Mouse (Mus musculus) olfactory bulb, adult 2 months (tissue): ENCODE measurements at regions not wholly inside any gene's neighbourhood (a gene's known extent, or its start where the extent isn't known, plus 50 kb on each side); places are given as distances from the start of the nearest gene placed in this dataset.

Experiments used
- H3K27ac ChIP-seq: fragments of 200-500 bp; 2 replicates; pipeline ENCODE4 v1.5.1; 2012; ENCODE audit warnings: low read depth, low read length; ENCODE audit not compliant: insufficient read depth
- H3K4me1 ChIP-seq: fragments of 200-500 bp; 2 replicates; pipeline ENCODE4 v1.6.1; 2012; ENCODE audit warnings: low read length; ENCODE audit not compliant: control insufficient read depth, insufficient read depth
- H3K4me3 ChIP-seq: fragments of 200-500 bp; 2 replicates; pipeline ENCODE4 v1.5.1; 2012; ENCODE audit warnings: mild to moderate bottlenecking, low read depth, low read length, moderate library complexity; ENCODE audit not compliant: insufficient read depth
- CTCF ChIP-seq: fragments of 200-500 bp; IDR thresholded peaks from 2 replicates; pipeline ENCODE4 v1.5.1; 2012; ENCODE audit warnings: low read depth, mild to moderate bottlenecking, low read length, moderate library complexity; ENCODE audit not compliant: insufficient read depth
- POLR2A ChIP-seq: fragments of 200-500 bp; IDR thresholded peaks from 2 replicates; pipeline ENCODE4 v1.6.1; 2012; ENCODE audit warnings: mild to moderate bottlenecking, low read depth, low read length, moderate library complexity; ENCODE audit not compliant: insufficient read depth
- WGBS: fragments of 180-500 bp; shearing (Covaris S2); methylation state at CpG from one replicate; pipeline ENCODE4 v1.1.7; 2018; 5-methylcytosine and 5-hydroxymethylcytosine counted together

DNA sequence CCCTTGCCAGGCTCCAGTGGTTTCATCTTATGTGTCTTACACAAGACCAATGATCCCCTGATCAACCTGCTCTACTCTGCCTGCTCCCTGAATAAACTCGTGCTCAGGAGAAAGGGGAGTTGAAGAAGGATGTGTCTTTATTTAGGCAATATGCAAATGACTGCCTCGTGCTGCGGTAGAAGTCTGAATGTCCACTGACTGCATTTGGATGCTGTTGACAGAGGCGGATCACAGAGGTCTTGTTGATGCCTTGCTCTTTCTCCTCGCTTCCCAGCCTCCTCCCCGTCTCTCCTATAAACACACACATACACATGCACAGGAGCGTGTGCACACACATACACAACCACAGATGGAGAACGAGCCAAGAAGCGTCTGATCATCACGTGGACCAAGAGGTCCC is 90.2 kb downstream of the Actbl2 start:
- Histone ChIP-seq H3K27ac (no peak overlapping the region), H3K4me1 (0 out of 2 replicates have a peak, but pooled peaks cover 3% of the 10 kb centered on the region), H3K4me3 (no peak overlapping the region)
- WGBS: 66% methylated on average over 10 of the region's 10 CpGs
- no peak for TF ChIP-seq POLR2A
- TF ChIP-seq CTCF: no peak

DNA sequence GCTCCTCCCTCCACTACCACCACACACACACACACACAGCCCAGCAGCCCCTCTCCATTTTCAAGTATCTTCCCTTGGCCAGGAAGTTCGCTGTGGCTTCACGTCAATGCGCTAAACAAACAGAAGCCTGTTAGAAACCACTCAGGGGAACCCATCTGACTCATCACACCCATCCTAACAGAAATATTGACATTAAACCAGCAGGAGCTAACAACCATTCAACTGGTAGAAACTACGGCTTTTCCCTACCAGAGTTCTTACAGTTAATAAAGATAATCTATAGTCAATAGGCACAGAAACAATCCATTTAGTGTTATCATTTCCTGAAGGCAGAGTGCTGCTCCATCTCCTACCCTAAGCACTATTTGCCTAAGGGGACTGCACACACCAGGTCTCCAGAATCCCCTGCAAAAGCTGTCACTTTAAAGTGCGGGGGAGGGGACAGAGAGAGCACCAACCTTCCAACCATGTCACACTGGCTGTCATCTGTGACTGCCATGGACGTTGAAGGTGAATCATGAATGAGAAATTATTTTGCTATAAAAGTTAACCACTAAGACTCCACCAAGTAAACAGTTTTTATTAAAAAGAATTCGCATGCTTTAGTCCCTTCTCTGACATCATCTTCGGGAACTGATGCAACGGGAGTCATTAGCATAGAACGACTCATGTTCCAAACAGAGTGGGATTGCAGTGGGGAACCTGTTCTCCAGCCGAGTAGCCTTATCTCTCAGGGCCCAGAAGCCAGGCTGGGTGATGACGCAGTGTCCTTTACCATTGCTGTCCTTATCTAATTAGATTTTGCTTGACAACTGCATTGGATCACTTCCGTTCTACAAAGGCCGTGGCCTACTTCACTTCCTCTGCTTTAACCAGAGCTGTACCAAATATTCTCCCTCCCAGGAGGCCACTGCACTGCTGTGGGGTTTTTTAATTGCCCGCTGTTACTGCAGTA is 91.0 kb downstream of the Actbl2 start:
- 0 out of 2 replicates have a peak, but pooled peaks cover 3% of the 10 kb centered on the region for H3K4me1 ChIP-seq
- no peak overlapping the region for H3K4me3 ChIP-seq
- 81% methylated on average over 15 of the region's 15 CpGs for WGBS
- no peak overlapping the region for H3K27ac ChIP-seq
- TF ChIP-seq POLR2A (no peak), CTCF (no peak)

DNA sequence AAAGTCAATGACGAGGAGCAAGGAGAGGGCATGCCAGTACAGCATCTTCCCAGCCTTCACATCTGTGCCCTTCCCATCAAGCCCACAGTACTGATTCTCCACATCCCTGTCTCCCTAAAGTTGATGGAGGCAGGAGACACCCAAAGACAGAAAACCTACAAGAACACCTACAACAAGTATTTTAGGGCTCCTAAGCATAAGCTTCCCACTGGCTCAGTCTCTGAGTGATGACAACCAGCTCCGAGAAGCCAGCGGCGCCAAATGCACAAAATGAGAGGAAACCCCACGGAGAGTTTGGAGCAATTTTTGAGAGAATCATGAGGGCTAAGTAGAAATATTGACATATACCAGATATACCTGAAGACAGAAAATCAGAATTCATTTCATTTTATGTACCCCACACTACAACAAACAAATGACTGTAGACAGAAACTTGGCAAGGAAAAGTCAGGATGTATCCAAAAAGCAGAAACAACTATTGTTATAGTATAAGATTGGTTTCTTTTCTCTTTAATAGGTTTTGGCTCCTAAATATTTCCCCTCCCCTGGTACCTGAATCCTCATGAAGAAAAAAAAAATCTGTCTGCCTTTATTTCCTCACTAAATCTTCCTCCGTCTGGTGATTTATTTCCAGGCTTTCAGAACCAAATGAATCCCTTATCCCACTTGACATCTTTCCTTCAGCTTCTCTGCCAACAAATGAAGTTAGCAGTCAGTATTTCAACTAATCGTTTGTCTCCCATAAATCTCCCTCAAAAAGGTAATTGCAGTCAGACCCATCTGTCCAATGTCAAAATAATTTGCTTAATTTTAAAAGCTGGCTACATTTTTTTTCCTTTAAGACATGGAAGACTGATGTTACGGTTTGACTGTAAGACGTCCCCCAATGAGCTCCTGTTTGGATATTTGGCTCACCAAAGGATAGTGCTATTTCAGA is 102.0 kb downstream of the Actbl2 start:
- TF ChIP-seq POLR2A: no peak
- TF ChIP-seq CTCF: no peak
- Histone ChIP-seq H3K4me3 (no peak overlapping the region), H3K27ac (no peak overlapping the region), H3K4me1 (no peaks in the 10 kb centered on the region)
- WGBS: 87% methylated on average over 9 of the region's 9 CpGs

DNA sequence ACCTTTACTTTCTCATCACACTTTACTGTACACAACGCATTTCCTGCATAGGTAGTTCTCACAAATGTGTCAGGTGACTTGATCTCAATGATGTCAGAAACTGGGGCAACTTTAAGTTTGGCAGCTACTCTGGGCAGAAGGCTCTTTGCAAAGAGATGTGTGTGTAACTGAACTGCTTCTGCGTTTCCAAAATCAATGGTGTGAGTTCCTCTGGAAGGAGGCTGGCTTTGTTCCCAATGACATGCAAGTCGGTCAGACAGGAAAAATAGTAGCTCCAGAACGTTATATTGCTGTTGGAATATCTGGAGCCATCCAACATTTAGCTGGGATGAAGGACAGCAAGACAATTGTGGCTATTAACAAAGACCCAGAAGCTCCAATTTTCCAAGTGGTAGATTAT is 106.6 kb downstream of the Actbl2 start:
- 38% methylated on average over 4 of the region's 4 CpGs for WGBS
- no peak overlapping the region for H3K27ac ChIP-seq
- no peaks in the 10 kb centered on the region for H3K4me1 ChIP-seq
- no peak overlapping the region for H3K4me3 ChIP-seq
- TF ChIP-seq POLR2A (no peak), CTCF (no peak)

DNA sequence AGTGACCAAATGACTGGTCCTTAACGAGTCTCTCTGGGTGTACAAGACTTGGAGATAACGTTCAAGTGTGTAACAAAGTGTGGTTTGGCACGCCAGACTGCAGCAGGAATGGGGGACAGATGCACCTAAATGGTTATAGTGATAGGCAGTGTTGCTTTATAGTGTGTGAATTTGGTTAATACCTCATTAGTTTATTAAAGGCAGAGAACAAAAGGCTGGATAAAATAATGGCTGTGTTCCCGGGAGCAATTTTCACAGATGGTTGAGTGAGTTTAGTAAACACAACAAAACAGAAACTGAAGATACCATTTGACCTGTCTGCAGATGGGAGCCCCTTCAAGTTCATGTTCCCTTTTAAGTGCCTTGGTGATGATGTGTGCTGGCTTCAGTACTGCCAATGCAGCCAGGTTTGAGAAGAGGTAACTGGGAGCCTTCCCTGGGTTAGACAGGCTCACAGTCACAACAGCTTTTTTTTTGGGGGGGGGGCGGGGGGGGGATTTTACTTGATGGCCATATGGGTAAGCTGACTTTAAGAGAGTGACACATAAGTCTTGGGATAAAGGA is 108.4 kb downstream of the Actbl2 start:
- TF ChIP-seq POLR2A (no peak), CTCF (no peak)
- Histone ChIP-seq H3K4me3 (no peak overlapping the region), H3K27ac (no peak overlapping the region), H3K4me1 (no peaks in the 10 kb centered on the region)
- WGBS: 30% methylated on average over 5 of the region's 5 CpGs

DNA sequence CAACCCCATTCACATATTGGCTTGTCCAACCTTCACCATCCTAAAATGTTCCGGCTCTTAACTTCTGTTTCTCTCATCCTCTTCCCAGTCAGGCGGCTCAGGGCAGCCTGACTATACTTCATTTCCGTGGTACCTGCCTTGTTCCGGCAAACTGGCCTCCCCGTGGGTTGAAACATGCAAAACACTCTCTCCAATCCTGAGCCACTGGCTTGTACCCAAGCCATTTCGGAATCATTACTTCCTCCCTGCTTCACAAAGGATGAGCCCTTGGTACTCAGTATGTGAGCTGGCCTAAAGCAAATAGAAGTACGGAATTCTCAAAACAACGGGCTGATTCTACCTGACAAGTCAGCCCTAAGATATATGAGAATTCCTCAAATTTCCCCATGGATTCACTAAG is 112.1 kb downstream of the Actbl2 start:
- WGBS: 92% methylated on average over 8 of the region's 8 CpGs
- TF ChIP-seq CTCF (no peak), POLR2A (no peak)
- no peak overlapping the region for H3K4me3 ChIP-seq
- H3K27ac ChIP-seq: no peak overlapping the region
- H3K4me1 ChIP-seq: no peaks in the 10 kb centered on the region

DNA sequence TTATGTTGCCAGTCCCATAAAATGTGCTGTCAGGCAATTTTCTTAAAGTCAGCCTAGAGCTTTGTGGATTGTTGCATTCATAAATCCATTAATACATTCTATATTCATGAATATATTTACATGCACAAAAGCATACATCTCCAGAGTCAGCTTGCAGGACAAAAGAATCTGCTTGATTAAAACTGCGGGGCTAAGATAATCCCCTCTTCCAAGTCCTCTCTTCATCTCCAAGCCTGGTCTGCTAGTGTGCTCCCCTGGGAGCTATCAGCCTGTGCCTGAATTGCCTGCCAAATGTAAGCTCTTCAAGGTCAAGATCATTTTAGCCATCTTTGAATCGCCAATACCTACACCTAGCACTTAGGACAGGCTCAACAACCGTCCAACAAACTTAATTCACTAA is 112.8 kb downstream of the Actbl2 start:
- Histone ChIP-seq H3K27ac (no peak overlapping the region), H3K4me1 (no peaks in the 10 kb centered on the region), H3K4me3 (no peak overlapping the region)
- WGBS: 76% methylated on average over 3 of the region's 3 CpGs
- TF ChIP-seq POLR2A (no peak), CTCF (no peak)

DNA sequence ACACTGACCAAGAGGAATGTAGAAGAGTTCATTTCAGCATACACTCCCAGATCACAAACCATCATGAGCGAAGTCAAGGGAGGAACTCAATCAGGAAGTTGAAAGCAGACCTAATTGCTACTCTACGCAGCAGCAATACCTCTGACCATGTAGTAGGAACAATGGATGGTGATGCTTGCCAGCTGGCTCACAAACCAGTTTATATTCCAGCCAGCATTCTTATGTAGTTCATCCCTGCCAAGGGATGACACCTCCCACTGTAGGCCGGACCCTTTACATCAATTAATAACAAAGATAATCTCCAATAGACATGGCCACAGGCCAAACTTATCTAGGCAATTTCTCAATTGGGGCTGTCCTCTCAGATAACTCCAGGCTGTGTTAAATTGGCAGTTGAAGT is 115.1 kb downstream of the Actbl2 start:
- no peak overlapping the region for H3K4me3 ChIP-seq

DNA sequence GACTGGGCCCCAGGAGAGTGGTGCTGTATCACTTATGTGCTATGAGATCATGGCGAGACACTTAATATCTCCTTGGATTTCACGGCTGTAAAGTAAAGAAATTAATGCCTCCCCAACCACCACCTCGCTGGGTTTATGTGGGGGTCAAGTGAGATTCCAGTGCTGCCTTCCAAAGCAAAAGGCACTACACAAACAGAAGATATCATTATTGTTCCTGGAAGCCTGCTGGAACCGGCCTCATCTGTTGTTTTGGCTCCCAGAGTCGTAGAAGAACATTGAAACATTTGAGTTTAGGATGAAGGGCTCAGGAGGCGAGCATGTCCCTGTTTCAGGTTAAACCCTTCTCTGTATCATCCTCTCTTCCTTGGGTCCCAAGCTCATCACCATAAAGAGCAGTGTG is 116.6 kb downstream of the Gpbp1 start:
- Histone ChIP-seq H3K4me3 (no peak overlapping the region), H3K27ac (no peak overlapping the region), H3K4me1 (no peaks in the 10 kb centered on the region)
- WGBS: 90% methylated on average over 6 of the region's 6 CpGs
- no peak for TF ChIP-seq CTCF
- no peak for TF ChIP-seq POLR2A

More for the DNA sequence above, 115.1 kb downstream of the Actbl2 start:
- Histone ChIP-seq H3K4me1 (no peaks in the 10 kb centered on the region), H3K27ac (no peak overlapping the region)
- no peak for TF ChIP-seq CTCF
- no peak for TF ChIP-seq POLR2A
- 75% methylated on average over 3 of the region's 3 CpGs for WGBS
